Mouse (Mus musculus) spleen, postnatal 10 days (tissue): ENCODE results near the gene 1700001O22Rik.

Experiments
- DNase-seq, 2 experiments: peaks; one replicate each; pipeline ENCODE4 v3.0.0; 2021 to 2022; ENCODE audit warnings: low spot score in 2 of 2

The 1700001O22Rik gene

DNA sequence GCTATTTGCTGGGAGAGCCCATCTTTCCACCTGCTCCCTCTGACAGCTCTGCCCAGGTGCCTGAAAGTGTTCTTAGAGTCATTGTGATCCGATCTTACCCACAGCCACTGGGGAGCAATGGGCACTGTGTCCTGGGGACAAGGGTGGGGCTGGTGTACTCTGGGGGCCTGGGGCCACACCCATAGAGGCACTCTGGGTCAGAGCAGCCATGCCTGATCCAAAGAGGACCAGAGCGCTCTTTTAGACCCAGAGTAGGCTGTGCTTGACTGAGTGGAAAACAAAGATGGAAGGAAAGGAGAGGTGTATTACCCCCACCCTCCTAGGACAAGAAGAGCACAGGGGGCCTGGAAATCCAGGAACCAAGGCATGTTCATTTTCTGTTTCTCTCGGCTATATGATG lies at the start of gene 1700001O22Rik:
Gene 1700001O22Rik, minus strand, starts transcription at position 58 of the 400 bp plus-strand sequence.
- no peak for DNase-seq

GRCm38 (mm10) chr2:30852771-30853313 lies 49.4 kb upstream of the 1700001O22Rik start:
- no peak for DNase-seq

DNA sequence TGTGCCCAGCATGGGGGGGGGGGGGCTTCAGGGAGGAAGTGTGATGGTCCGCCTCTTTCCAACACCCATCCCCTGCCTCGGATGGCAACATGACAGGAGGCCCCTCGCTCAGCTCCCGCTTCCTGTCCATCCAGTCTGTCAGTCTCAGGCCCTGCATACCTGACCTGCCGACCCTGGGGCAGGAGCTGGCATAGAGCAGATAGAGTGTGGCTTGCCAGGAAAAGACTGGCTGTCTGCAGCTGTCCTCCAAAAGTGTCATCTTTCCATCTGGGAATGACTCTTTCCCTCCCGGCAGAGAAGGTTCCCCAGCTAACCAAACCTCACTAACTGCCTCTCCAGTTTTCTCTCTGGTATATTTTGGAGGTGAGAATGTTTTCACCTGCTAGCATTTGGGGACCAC lies 47.1 kb upstream of the 1700001O22Rik start:
- DNase-seq = no peak

DNA sequence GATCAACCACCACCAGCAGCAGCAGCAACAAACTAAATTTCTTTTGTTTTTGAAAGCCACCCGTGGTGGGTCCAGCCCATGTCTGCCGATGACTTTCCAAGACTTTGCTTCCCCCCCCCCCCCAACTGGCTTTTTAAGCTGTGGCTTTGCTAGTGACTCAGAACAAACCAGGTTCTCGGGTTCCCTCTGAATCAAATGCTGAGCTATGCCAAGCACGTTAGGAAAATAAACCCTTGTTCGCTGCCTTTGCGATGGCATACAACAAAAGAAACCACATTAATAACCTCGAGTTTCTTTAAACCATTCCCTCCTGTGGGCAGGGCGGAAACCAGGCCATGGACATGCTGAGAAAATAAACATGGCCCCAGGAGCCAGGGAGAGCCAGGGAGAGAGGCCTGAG lies 44.7 kb upstream of the 1700001O22Rik start:
- DNase-seq = no peak

DNA sequence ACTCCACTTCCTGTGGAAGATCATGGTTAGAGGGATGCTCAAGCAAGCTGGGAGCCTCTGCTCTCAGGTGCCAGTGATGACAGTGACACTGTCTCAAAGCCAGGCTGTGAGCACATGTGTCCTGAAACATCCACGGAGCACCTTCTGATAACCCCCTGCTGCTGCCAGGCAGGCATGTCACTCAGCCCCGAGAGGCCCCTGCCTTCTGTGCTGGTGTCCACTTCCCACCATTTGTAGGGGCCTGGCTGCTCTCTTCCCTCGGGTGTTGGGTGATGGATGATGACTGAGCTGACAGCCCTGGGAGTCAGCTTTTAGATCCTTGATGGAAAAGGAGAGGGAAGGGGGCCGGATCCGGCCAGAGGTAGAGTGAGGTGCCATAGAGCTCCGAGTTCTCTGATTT lies 43.3 kb upstream of the 1700001O22Rik start:
- DNase-seq = no peak

GRCm38 (mm10) chr2:30846236-30846635 lies 42.8 kb upstream of the 1700001O22Rik start:
- DNase-seq = no peak

- DNase-seq = no peak
These were observed 42.0 kb upstream of the 1700001O22Rik start for GRCm38 (mm10) chr2:30845152-30846070.

- DNase-seq = no peak
These were observed 39.2 kb upstream of the 1700001O22Rik start for GRCm38 (mm10) chr2:30842615-30843014.

DNA sequence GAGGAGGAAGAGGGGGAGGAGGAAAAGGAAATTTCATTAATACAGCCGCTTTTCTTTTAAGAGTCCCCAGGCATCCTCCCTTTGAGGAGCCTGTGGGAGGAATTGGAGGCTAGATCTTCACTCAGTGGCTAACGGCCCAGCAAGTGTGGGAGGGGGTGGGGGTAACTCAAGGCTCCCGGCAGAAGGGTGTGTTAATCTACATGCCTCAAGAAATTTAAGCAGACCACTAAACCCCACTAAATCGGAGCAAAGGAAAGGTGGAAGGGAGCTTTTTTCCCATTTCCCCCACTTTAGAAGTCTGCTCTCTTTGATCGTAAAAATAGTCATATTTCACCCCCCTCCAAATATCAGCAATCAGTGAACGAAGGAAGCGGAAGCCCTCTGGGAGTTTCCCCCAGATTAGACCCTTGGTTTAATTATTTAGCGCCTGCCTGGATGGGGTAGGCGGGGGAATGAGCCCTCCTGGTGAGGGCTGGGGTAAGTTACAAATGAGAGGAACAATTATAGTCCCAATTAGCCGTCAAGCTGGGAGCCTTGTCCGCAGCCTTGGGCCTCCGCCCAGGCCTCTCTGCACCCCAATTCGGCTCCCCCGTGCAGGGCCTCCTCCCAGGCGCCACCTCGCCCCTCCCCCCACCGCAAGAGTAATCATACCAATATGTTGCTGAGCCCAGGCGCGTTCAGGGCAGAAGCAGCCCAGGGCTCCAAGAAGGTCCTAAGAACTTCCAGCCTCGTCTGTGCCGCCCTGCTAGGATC lies 33.0 kb upstream of the 1700001O22Rik start:
- DNase-seq = no peak

DNA sequence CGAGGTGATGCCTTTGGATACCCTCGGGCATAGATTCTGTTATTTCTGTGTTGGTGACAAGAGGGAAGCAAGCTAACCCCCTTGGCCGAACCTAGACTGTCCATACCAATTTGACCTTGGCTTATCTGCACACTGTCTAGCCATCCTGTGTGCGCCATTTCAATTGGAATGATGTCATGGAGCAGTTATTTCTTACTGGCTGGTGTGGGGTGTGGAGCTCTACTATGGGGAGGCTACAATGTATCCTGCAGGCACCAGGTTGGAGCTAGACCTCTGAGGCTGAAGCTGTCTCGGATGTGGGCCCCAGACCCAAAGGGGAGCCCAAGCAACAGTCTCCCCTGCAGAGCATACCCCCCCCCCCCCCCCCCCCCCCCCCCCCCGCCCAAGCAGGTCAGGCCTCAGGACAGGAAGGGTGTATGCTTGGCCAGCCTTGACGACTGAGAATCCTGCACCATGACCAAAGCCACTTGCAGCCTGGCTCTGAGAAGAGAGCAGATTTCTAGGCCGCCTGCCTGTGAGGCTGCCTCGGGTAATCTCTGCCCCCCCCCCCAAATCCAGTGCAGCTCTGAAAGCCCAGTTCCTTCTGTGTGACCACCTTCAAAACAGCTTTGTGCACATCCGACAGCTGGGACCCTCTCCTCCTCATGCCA lies 31.0 kb upstream of the 1700001O22Rik start, which contains the start of gene Prrx2:
Gene Prrx2, plus strand, starts transcription at position 600 of the 650 bp plus-strand sequence.
- no peak for DNase-seq

GRCm38 (mm10) chr2:30833644-30834043 lies 30.2 kb upstream of the 1700001O22Rik start:
- no peak for DNase-seq

GRCm38 (mm10) chr2:30830283-30830795 lies 26.9 kb upstream of the 1700001O22Rik start, which contains the start of gene Asb6:
Gene Asb6 (minus strand): TSS chr2:30830333.
- DNase-seq = no peak

- peak; percentile 53 to 74 for DNase-seq
These were observed 25.9 kb upstream of the 1700001O22Rik start for GRCm38 (mm10) chr2:30829315-30829714.

- peak; percentile 98 to 99 for DNase-seq
These were observed 24.5 kb upstream of the 1700001O22Rik start for GRCm38 (mm10) chr2:30827749-30828475.

DNA sequence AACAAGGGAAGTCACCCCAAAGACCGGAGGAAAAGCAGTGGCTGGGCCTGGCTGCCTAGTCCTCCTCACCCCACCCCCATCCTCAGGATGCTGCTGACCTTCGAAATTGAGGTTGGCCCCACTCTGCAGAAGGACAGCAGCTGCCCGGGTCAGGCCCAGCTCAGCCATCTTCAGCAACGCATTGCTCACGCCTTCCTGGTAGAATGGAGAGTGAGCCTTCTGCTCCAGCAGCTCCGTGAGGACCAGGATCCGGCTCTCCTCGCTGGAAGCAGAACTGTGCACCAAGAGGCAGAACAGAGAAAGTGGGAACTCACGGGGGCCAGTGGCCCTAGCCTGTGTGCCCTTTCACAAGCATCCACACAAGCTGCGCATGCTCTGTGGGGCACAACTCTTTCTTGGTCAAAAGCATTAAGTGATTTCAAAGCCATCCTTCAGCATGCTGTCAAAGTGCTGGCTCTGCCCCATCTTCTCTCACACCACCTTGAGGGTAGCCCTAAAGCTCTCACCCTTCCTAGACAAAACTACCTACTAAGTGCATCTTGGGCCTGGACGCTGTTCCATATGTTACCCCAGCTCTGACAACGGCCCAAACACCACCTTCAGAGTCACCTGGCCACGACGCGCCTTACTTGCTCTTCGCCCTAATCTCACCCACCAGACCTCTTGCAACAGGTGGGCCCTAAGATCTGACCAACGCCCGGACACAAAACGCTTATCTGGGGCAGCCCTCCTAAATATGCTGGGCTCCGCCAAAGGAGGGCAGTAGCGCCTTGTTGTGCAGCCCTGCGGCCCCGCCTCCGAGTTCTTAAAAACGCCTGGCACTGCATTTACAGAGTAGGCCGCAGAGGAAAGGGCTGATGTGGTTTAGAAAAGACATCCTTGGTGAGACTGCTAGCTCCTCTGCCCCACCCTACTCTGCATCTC lies 23.6 kb upstream of the 1700001O22Rik start:
- DNase-seq = peak; percentile 71 to 90

GRCm38 (mm10) chr2:30823385-30824153 lies 20.1 kb upstream of the 1700001O22Rik start:
- peak in 1 of 2 experiments; percentile 40 for DNase-seq

DNA sequence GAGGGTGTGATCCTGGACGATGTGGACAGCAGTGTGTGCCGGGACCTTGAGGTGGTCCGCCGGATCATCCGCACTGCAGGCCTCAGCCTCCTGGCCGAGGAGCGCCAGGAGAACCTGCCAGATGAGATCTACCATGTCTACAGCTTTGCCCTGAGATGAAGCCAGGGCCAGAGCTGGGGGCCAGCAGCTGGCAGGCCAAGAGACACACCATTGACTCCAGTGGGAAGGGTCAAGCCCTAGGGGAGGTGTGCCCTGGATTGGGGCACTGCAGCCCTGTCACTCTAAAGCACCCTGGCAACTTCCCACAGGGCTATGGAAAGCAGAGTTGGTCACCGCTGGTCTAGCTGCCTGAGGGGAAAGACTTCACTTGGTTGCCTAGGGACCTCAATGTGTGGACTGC lies 19.0 kb upstream of the 1700001O22Rik start:
- DNase-seq = no peak

DNA sequence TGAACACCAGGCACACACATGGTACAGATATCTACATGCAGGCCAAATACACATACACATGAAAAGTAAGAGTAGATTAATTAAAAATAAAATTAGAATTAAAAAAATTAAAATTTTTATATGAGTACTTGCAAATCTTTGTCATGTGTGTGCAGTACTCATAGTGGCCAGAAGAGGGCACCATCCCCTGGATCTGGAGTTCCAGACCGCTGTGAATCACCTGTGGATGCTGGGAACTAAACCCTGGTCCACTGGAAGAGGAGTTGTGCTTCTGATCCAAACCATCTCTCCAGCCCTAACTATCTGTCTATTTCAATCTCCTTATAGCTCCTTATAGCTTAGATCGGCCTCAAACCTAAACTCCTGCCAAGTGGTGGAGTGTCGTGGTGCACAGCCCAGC lies 17.6 kb upstream of the 1700001O22Rik start:
- no peak for DNase-seq

GRCm38 (mm10) chr2:30819873-30820272 lies 16.4 kb upstream of the 1700001O22Rik start:
- DNase-seq = no peak
